Mouse (Mus musculus) lung, postnatal 4 days (tissue): ENCODE data around the gene 5031410I06Rik.
"Not testable (repeated sequence)": the region's sequence is repeated elsewhere in the genome, so short reads cannot be mapped to it uniquely, and the experiment has no call there.

Experiments used
- DNase-seq, 2 experiments: peaks; one replicate each; pipeline ENCODE4 v3.0.0; 2021

The 5031410I06Rik gene

DNA sequence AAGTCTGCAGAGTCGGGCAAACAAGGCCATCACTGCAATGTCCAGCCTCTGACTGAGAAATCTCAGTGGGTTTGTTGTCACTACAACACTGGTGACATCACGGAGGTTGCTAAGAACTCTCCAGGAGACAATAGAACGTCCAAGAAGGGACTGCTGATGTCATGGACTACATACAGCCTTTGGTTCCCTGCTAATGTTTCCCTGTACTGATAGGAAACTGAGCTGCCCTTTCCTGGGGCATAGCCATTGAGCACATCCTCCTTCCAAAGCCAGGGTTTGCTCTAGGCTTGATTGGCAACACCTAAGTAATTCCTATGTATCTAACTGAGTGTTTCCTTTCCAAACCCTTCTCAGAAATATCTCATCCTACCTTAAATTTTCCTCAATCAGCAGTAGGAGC is at the start of gene 5031410I06Rik:
Gene 5031410I06Rik, minus strand, starts transcription at position 101 of the 400 bp plus-strand sequence.
- DNase-seq = not testable (repeated sequence)

DNA sequence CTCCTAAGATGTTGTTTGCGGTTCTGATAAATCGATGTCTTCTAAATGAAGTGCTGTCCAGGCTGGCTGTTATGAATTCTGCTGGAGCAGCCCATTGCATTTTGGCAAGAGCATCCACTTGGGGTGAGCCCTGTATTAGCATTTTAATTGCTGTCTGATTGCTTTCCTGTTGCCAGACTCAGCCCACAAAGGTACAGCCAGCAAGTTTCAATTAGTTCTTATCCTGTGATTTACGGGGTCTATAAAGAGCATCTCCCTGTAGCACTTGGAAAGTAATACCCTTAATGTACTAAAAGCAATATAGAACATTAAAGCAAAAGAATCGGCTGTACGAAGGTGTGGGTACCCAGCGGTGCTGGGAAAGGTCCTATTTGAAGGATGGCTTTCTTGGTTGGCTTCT is 37.7 kb upstream of the 5031410I06Rik start:
- no peak for DNase-seq

DNA sequence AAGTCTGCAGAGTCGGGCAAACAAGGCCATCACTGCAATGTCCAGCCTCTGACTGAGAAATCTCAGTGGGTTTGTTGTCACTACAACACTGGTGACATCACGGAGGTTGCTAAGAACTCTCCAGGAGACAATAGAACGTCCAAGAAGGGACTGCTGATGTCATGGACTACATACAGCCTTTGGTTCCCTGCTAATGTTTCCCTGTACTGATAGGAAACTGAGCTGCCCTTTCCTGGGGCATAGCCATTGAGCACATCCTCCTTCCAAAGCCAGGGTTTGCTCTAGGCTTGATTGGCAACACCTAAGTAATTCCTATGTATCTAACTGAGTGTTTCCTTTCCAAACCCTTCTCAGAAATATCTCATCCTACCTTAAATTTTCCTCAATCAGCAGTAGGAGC is 16.2 kb upstream of the 5031410I06Rik start, which contains the start of gene Gm10220:
Gene Gm10220, minus strand, starts transcription at position 101 of the 400 bp plus-strand sequence.
- DNase-seq = not testable (repeated sequence)

DNA sequence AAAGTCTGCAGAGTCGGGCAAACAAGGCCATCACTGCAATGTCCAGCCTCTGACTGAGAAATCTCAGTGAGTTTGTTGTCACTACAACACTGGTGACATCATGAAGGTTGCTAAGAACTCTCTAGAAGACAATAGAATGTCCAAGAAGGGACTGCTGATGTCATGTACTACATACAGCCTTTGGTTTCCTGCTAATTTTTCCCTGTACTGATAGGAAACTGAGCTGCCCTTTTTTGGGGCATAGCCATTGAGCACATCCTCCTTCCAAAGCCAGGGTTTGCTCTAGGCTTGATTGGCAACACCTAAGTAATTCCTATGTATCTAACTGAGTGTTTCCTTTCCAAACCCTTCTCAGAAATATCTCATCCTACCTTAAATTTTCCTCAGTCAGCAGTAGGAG is 16.0 kb downstream of the 5031410I06Rik start, which contains the start of gene Gm10471:
Gene Gm10471, minus strand, starts transcription at position 101 of the 400 bp plus-strand sequence.
- DNase-seq = not testable (repeated sequence)

DNA sequence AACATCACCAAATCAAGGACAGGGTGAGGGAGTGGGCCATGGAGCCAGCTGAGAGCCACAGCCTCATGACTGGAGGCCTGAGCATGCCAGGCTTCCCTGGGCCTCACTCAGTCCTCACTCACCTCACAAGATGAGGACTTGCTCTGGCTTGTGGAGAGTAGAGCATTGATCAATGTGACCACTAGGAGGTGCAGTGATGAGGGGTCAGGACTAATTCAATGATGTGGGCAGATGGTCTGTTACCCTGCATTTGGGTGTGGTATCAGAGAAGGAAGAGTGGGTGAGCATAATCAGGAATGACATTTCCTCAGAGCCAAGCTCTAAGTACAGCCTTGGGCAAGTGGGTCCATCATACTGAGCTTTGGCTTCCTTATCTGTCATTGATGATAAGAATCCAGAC is 26.1 kb downstream of the 5031410I06Rik start:
- not testable (repeated sequence) for DNase-seq

DNA sequence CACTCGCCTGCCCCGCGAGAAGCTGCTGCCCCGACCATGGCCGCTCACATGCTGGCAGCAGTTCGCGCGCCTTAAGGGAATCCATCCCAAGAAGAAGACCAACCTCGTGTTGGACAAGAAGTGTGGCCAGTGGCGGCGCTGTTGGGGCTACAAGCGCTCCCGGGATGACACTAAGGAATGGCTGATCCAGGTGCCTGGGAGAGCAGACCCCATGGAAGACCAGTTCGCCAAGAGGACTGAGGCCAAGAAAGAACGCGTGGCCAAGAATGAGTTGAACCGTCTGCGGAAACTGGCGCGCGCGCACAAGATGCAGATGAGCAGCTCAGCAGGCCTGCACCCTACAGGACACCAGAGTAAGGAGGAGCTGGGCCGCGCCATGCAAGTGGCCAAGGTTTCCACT is 34.4 kb downstream of the 5031410I06Rik start:
- DNase-seq = no peak

DNA sequence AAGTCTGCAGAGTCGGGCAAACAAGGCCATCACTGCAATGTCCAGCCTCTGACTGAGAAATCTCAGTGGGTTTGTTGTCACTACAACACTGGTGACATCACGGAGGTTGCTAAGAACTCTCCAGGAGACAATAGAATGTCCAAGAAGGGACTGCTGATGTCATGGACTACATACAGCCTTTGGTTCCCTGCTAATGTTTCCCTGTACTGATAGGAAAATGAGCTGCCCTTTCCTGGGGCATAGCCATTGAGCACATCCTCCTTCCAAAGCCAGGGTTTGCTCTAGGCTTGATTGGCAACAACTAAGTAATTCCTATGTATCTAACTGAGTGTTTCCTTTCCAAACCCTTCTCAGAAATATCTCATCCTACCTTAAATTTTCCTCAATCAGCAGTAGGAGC is 46.7 kb downstream of the 5031410I06Rik start, which contains the start of gene Gm7347:
Gene Gm7347, minus strand, starts transcription at position 101 of the 400 bp plus-strand sequence.
- not testable (repeated sequence) for DNase-seq
